Mouse (Mus musculus): Measurements from ENCODE around the gene Rims3. TPM values are rescaled to one million over a fixed set of nuclear protein-coding genes. Genes with fewer than 3 reads are reported as not detected.

The Rims3 gene
- 0.31 and 0.43 TPM in 2 replicates for polyA plus RNA-seq (2014; fragmentation: Nextera tagmentation; extraction: Ambion mirVana)

GRCm38 (mm10) chr4:120854588-120855319 is at the start of gene Rims3:
Gene Rims3 (plus strand): TSS chr4:120854816.
- Histone ChIP-seq H3K4me1 (ENCODE audit: control insufficient read depth in 2 of 2, insufficient read depth in 2 of 2, low read length in 2 of 2) (peaks cover under 1 to 2% of the 10 kb centered on the region in 2 experiments; a peak in 3 of 4 replicates), H3K4me3 (ENCODE audit: control insufficient read depth in 1 of 2, insufficient read depth in 1 of 2, low read depth in 1 of 2, low read length in 2 of 2) (peak within 1 kb of the TSS; percentile 47 to 51), H3K36me3 (ENCODE audit: control insufficient read depth, insufficient read depth, low read length) (no peaks in the 10 kb centered on the region), H3K27ac (replicated peaks in 1 of 2; ENCODE audit: control insufficient read depth in 1 of 2, insufficient read depth in 1 of 2, low read depth in 2 of 2, low read length in 2 of 2) (no peak within 1 kb of the TSS), H3K9me3 (ENCODE audit: control insufficient read depth, low read length) (peaks cover 5% of the 10 kb centered on the region; the same call in 1 of the 2 replicates), H3K4me2 (ENCODE audit: low read length) (peak within 1 kb of the TSS; percentile 92), H3K9ac (ENCODE audit: low read length) (peak within 1 kb of the TSS; percentile 63), H3K27me3 (ENCODE audit: control insufficient read depth, insufficient read depth, low read length) (peaks cover 50% of the 10 kb centered on the region)
- ATAC-seq (ENCODE audit: insufficient number of reproducible peaks, insufficient read depth, low FRiP score, low read depth): peak; percentile 63
- 2% methylated on average over 62 of the region's 68 CpGs for WGBS

GRCm38 (mm10) chr4:120805816-120806215 is 48.8 kb upstream of the Rims3 start:
- Histone ChIP-seq H3K27me3 (ENCODE audit: control insufficient read depth, insufficient read depth, low read length) (no peaks in the 10 kb centered on the region), H3K9me3 (ENCODE audit: control insufficient read depth, low read length) (no peaks in the 10 kb centered on the region), H3K4me1 (ENCODE audit: control insufficient read depth in 2 of 2, insufficient read depth in 2 of 2, low read length in 2 of 2) (peaks cover 4 to 35% of the 10 kb centered on the region in 2 experiments; a peak in 3 of 4 replicates), H3K4me2 (ENCODE audit: low read length) (0 out of 2 replicates have a peak overlapping the region, but pooled peaks have one; percentile 1), H3K9ac (ENCODE audit: low read length) (no peak overlapping the region), H3K36me3 (ENCODE audit: control insufficient read depth, insufficient read depth, low read length) (peaks cover 28% of the 10 kb centered on the region), H3K4me3 (ENCODE audit: control insufficient read depth in 1 of 2, insufficient read depth in 1 of 2, low read depth in 1 of 2, low read length in 2 of 2) (no peak overlapping the region), H3K27ac (replicated peaks in 1 of 2; ENCODE audit: control insufficient read depth in 1 of 2, insufficient read depth in 1 of 2, low read depth in 2 of 2, low read length in 2 of 2) (no peak overlapping the region)
- ATAC-seq (ENCODE audit: insufficient number of reproducible peaks, insufficient read depth, low FRiP score, low read depth): no peak

- WGBS: 8% methylated on average over 1 of the region's 1 CpGs
- no peaks in the 10 kb centered on the region for H3K9me3 ChIP-seq (ENCODE audit: control insufficient read depth, low read length)
- H3K4me3 ChIP-seq (ENCODE audit: control insufficient read depth in 1 of 2, insufficient read depth in 1 of 2, low read depth in 1 of 2, low read length in 2 of 2): peak overlapping the region; percentile 64 to 65
- H3K4me1 ChIP-seq (ENCODE audit: control insufficient read depth in 2 of 2, insufficient read depth in 2 of 2, low read length in 2 of 2): peaks cover 3 to 49% of the 10 kb centered on the region in 2 experiments; a peak in 3 of 4 replicates
- H3K27me3 ChIP-seq (ENCODE audit: control insufficient read depth, insufficient read depth, low read length): no peaks in the 10 kb centered on the region
- H3K36me3 ChIP-seq (ENCODE audit: control insufficient read depth, insufficient read depth, low read length): peaks cover 7% of the 10 kb centered on the region; the same call in 1 of the 2 replicates
- ATAC-seq (ENCODE audit: insufficient number of reproducible peaks, insufficient read depth, low FRiP score, low read depth): no peak
- H3K9ac ChIP-seq (ENCODE audit: low read length): peak overlapping the region; percentile 79
- H3K27ac ChIP-seq (replicated peaks in 1 of 2; ENCODE audit: control insufficient read depth in 1 of 2, insufficient read depth in 1 of 2, low read depth in 2 of 2, low read length in 2 of 2): peak overlapping the region; percentile 92 to 99
- H3K4me2 ChIP-seq (ENCODE audit: low read length): peak overlapping the region; percentile 76
Measured at GRCm38 (mm10) chr4:120813762-120814161, 40.9 kb upstream of the Rims3 start.

- H3K9ac ChIP-seq (ENCODE audit: low read length): peak overlapping the region; percentile 79
- H3K27me3 ChIP-seq (ENCODE audit: control insufficient read depth, insufficient read depth, low read length): no peaks in the 10 kb centered on the region
- peak overlapping the region; percentile 76 for H3K4me2 ChIP-seq (ENCODE audit: low read length)
- no peaks in the 10 kb centered on the region for H3K9me3 ChIP-seq (ENCODE audit: control insufficient read depth, low read length)
- peaks cover 6% of the 10 kb centered on the region; the same call in 1 of the 2 replicates for H3K36me3 ChIP-seq (ENCODE audit: control insufficient read depth, insufficient read depth, low read length)
- peak overlapping the region; percentile 92 to 99 for H3K27ac ChIP-seq (replicated peaks in 1 of 2; ENCODE audit: control insufficient read depth in 1 of 2, insufficient read depth in 1 of 2, low read depth in 2 of 2, low read length in 2 of 2)
- no peak for ATAC-seq (ENCODE audit: insufficient number of reproducible peaks, insufficient read depth, low FRiP score, low read depth)
- peak overlapping the region; percentile 64 to 65 for H3K4me3 ChIP-seq (ENCODE audit: control insufficient read depth in 1 of 2, insufficient read depth in 1 of 2, low read depth in 1 of 2, low read length in 2 of 2)
- WGBS: 5% methylated on average over 4 of the region's 4 CpGs
- peaks cover 3 to 51% of the 10 kb centered on the region in 2 experiments; a peak in 3 of 4 replicates for H3K4me1 ChIP-seq (ENCODE audit: control insufficient read depth in 2 of 2, insufficient read depth in 2 of 2, low read length in 2 of 2)
Measured at GRCm38 (mm10) chr4:120814171-120814570, 40.4 kb upstream of the Rims3 start.

GRCm38 (mm10) chr4:120815163-120815562 is 39.5 kb upstream of the Rims3 start:
- peak overlapping the region; percentile 57 to 64 for H3K4me3 ChIP-seq (ENCODE audit: control insufficient read depth in 1 of 2, insufficient read depth in 1 of 2, low read depth in 1 of 2, low read length in 2 of 2)
- 0 out of 2 replicates have a peak, but pooled peaks cover 3% of the 10 kb centered on the region for H3K36me3 ChIP-seq (ENCODE audit: control insufficient read depth, insufficient read depth, low read length)
- peak overlapping the region; percentile 76 for H3K4me2 ChIP-seq (ENCODE audit: low read length)
- H3K9ac ChIP-seq (ENCODE audit: low read length): peak overlapping the region; percentile 79
- WGBS: 7% methylated on average over 4 of the region's 4 CpGs
- no peaks in the 10 kb centered on the region for H3K27me3 ChIP-seq (ENCODE audit: control insufficient read depth, insufficient read depth, low read length)
- no peak for ATAC-seq (ENCODE audit: insufficient number of reproducible peaks, insufficient read depth, low FRiP score, low read depth)
- H3K9me3 ChIP-seq (ENCODE audit: control insufficient read depth, low read length): no peaks in the 10 kb centered on the region
- H3K4me1 ChIP-seq (ENCODE audit: control insufficient read depth in 2 of 2, insufficient read depth in 2 of 2, low read length in 2 of 2): peaks cover 3 to 52% of the 10 kb centered on the region in 2 experiments; a peak in 3 of 4 replicates
- peak overlapping the region; percentile 92 to 93 for H3K27ac ChIP-seq (replicated peaks in 1 of 2; ENCODE audit: control insufficient read depth in 1 of 2, insufficient read depth in 1 of 2, low read depth in 2 of 2, low read length in 2 of 2)

- Histone ChIP-seq H3K4me1 (ENCODE audit: control insufficient read depth in 2 of 2, insufficient read depth in 2 of 2, low read length in 2 of 2) (peaks cover 3 to 47% of the 10 kb centered on the region in 2 experiments; a peak in 3 of 4 replicates), H3K27me3 (ENCODE audit: control insufficient read depth, insufficient read depth, low read length) (no peaks in the 10 kb centered on the region), H3K9me3 (ENCODE audit: control insufficient read depth, low read length) (no peaks in the 10 kb centered on the region), H3K9ac (ENCODE audit: low read length) (peak overlapping the region; percentile 79), H3K4me3 (ENCODE audit: control insufficient read depth in 1 of 2, insufficient read depth in 1 of 2, low read depth in 1 of 2, low read length in 2 of 2) (peak overlapping the region; percentile 57 to 64), H3K4me2 (ENCODE audit: low read length) (peak overlapping the region; percentile 76), H3K27ac (replicated peaks in 1 of 2; ENCODE audit: control insufficient read depth in 1 of 2, insufficient read depth in 1 of 2, low read depth in 2 of 2, low read length in 2 of 2) (peak overlapping the region; percentile 92 to 93), H3K36me3 (ENCODE audit: control insufficient read depth, insufficient read depth, low read length) (0 out of 2 replicates have a peak, but pooled peaks cover 3% of the 10 kb centered on the region)
- WGBS: 7% methylated on average over 10 of the region's 10 CpGs
- peak; percentile 86 for ATAC-seq (ENCODE audit: insufficient number of reproducible peaks, insufficient read depth, low FRiP score, low read depth)
Measured at GRCm38 (mm10) chr4:120815622-120816334, 38.8 kb upstream of the Rims3 start.

GRCm38 (mm10) chr4:120817002-120817774 is 37.4 kb upstream of the Rims3 start:
- no peak overlapping the region for H3K4me3 ChIP-seq (ENCODE audit: control insufficient read depth in 1 of 2, insufficient read depth in 1 of 2, low read depth in 1 of 2, low read length in 2 of 2)
- peak overlapping the region; percentile 79 for H3K9ac ChIP-seq (ENCODE audit: low read length)
- peaks cover 3 to 45% of the 10 kb centered on the region in 2 experiments; a peak in 3 of 4 replicates for H3K4me1 ChIP-seq (ENCODE audit: control insufficient read depth in 2 of 2, insufficient read depth in 2 of 2, low read length in 2 of 2)
- no peaks in the 10 kb centered on the region for H3K9me3 ChIP-seq (ENCODE audit: control insufficient read depth, low read length)
- H3K36me3 ChIP-seq (ENCODE audit: control insufficient read depth, insufficient read depth, low read length): no peaks in the 10 kb centered on the region
- no peaks in the 10 kb centered on the region for H3K27me3 ChIP-seq (ENCODE audit: control insufficient read depth, insufficient read depth, low read length)
- peak overlapping the region; percentile 76 for H3K4me2 ChIP-seq (ENCODE audit: low read length)
- ATAC-seq (ENCODE audit: insufficient number of reproducible peaks, insufficient read depth, low FRiP score, low read depth): peak; percentile 17; the same call in 1 of the 2 replicates
- H3K27ac ChIP-seq (replicated peaks in 1 of 2; ENCODE audit: control insufficient read depth in 1 of 2, insufficient read depth in 1 of 2, low read depth in 2 of 2, low read length in 2 of 2): peak overlapping the region; percentile 68 to 92; a peak in 3 of 4 replicates
- 7% methylated on average over 3 of the region's 3 CpGs for whole genome bisulfite sequencing
